Mouse (Mus musculus) mammary gland, adult 2 months (tissue): ENCODE data around the gene Tnfsf4. TPM values are rescaled to one million over a fixed set of nuclear protein-coding genes. Genes with fewer than 3 reads are reported as not detected.

Experiments used
- polyA plus RNA-seq: library from polyadenylated mRNA; depleted of rRNA; stranded (reverse); fragments of >200 nt; gene quantifications from 2 replicates; pipeline ENCODE4 v1.2.3, GENCODE M21; 2012; ENCODE audit warnings: low replicate concordance; rRNA removed

The Tnfsf4 gene
- polyA plus RNA-seq, result not detected in 2 replicates

GRCm38 (mm10) chr1:161394931-161395459 is at the start of gene Tnfsf4:
Tnfsf4 (plus strand) TSS chr1:161395409.

Other genes starting within 250 kb of the Tnfsf4 start
- not detected in 2 replicates for gene Tex50, start 236.1 kb upstream of the Tnfsf4 start, polyA plus RNA-seq
- 78.7 and 173 TPM in 2 replicates for gene Prdx6, start 144.2 kb upstream of the Tnfsf4 start, polyA plus RNA-seq
- 0.19 TPM in 1 of 2 replicates, not detected in the other for gene Tnfsf18, start 99.2 kb downstream of the Tnfsf4 start, polyA plus RNA-seq